Mouse (Mus musculus) heart, adult 2 months (tissue): ENCODE data around the gene Cd300a.

Experiments used
- CTCF ChIP-seq: fragments of 200-600 bp; IDR thresholded peaks from 2 replicates; pipeline ENCODE4 v1.8.1; 2022; ENCODE audit warnings: antibody characterized with exemption, mild to moderate bottlenecking, moderate library complexity
- POLR2A ChIP-seq: fragments of 200-500 bp; IDR thresholded peaks from 2 replicates; pipeline ENCODE4 v1.6.1; 2011; ENCODE audit warnings: mild to moderate bottlenecking, low read depth, low read length, control low read depth; ENCODE audit not compliant: insufficient read depth

DNA sequence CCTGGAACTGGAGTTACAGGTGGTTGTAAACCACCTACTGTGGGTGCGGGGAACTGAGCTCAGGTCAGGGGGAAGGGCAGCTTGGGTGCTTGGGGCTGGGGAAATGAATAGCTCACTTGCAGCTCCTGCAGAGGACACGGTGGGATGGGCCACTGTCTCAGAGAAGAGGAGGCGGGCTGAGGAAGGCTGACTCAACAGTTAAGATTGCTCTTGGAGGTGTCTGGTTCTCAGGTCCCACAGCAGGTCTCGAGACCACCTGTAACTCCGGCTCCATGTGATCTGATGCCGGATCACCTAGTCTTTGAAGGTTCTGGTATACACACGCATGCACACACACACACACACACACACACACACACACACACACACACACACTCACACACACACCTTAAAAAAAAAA lies 13.7 kb upstream of the Cd300a start:
- TF ChIP-seq CTCF: no peak
- TF ChIP-seq POLR2A: no peak
